Mouse (Mus musculus) ovary, postnatal 14 days (tissue): Measurements from ENCODE around the gene Arl8a.
"Not testable (repeated sequence)": the region's sequence is repeated elsewhere in the genome, so short reads cannot be mapped to it uniquely, and the experiment has no call there.

Experiments
- DNase-seq: peaks from one replicate; pipeline ENCODE4 v3.0.0; 2022; ENCODE audit warnings: low spot score

Arl8a gene

DNA sequence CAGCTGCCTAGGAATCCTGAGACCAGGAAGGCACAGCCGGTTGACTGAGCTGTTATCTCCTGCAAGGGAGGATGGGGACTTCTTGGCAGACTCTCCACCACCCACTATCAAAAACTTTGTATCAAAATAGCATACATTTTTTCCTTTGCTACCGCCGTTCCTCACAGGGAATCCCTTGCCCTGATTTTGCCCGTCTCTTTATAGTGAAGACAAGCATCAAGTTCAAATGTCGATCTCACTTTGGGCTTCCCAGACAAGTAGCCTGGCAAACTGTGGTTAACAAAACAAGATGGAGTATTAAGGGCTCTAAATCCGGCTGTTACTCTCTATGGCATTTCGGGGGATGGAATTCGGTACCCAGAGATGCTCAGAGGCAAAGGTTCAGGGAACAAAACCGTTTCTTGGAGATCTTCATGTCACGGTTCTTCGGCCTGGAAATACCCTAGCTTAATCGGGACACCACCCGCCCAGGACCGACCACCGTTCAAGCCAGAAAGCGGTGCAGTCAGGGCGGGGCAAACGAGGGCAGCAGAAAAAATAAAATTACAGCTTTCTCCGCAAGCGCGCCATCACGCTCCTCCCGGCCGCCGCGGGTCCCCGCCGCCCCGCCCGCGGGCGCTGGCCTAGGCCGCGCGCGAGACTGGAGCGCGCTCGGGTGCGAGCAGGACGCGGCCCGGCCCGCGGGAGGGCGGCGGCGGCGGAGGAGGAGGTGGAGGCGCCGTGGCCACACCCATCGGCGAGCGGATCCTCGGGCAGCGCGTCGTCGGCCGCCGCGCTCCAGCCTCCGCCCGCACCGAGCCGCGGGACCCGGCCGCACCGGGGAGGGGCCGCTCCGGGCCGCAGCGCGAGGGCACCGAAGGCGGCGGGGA is at the start of gene Arl8a:
TSS of gene Arl8a (plus strand) at position 748 of the 869 bp plus-strand sequence.
- DNase-seq = peak; percentile 78

DNA sequence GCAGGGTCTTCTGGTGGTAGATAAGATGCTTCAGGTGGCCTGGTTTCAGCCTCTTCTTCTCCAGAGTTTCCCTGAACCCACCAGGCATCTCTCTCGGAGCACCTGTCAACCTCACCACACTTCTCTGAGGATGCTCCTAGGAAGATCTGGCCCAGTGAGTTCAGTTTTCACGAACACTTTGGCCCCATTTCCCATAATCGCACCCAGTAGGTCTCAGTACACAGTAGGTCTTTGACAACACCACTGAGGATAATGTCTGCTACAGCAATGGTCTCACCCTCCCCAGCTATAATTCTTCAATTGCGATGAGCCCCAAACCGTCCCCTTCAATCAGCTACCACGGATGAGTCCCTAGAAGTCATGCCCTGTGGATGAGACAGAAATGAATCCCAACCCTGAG is 49.2 kb upstream of the Arl8a start:
- no peak for DNase-seq

DNA sequence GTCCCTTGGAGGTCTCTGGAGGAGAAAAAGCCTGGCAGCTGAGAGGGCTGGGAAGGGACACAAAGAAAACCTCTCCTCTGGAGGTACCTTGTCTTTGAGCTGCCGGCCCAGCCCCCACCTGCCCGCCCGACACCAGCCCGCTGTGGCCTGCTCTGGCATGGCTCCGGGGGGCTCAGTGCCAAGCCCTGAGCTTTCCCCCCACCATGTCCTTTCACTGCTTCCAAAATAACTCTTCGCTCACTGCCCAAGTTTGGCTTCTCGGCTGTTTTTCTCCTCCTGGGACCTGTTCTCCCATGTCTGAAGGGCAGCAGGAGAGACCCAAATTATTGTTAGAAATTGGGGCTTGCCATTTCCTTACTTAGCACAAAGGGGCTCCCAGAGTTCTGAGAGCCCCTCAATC is 48.2 kb upstream of the Arl8a start:
- DNase-seq = no peak

DNA sequence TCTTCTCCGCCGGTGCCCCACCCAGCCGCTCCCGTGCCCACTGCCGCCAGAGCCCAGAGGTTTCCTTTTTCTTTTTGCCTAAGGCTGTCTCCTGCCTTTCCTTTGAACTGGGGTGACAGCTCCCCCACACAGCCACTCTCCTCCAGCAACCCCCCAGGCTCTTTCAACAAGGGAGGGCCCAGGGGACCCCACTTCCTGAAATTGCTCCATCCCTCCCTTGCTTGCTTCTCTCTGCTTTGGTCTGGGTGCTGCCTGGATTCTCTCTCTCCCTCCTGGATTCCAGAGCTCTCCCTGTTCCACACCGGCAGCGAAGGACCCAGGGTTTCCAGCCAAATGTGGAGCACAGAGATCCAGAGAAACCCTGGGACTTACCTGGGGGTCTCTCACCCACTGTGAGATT is 46.2 kb upstream of the Arl8a start:
- DNase-seq = no peak

DNA sequence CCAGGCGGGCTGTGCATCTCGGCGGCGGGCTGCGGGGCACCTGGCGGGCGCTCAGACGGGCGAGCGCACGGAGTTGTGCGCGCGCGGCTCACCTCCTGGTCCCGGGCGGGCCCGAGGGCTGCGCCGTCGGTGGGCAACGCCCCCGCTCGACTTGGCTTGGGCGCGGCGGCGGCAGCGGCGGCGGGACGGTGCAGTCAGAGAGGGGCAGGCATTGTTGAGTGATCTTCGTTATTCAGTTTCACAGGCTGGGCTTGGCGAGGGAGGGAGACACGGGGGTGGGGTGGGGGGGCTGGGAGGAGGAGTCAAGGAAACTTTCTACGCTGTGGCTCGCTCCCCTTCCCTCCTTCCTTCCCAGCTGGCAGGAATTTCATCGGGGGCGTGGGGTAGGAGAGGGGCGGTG is 41.5 kb upstream of the Arl8a start, which contains the start of gene Lgr6:
TSS of gene Lgr6 (minus strand) at position 153 of the 400 bp plus-strand sequence.
- no peak for DNase-seq

DNA sequence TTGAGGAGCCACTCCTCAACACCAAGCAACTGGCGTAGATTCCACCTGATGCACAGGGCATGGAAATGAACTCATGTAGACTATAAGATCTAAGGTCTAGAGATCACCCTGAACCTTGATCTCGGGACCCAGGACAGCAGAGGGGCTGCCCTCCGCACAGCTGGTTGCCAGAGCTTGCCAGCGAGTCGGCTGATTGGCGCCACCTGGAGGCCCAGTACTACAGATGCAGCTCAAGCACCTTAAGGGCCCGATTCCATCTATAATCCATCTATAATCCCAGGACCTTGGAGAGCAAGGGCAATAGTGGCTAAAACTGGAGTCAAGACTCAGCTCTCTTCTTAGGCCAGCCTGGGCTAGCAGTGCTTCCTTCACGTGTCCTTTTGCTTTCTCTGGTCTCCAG is 40.7 kb upstream of the Arl8a start:
- DNase-seq = peak; percentile 68

DNA sequence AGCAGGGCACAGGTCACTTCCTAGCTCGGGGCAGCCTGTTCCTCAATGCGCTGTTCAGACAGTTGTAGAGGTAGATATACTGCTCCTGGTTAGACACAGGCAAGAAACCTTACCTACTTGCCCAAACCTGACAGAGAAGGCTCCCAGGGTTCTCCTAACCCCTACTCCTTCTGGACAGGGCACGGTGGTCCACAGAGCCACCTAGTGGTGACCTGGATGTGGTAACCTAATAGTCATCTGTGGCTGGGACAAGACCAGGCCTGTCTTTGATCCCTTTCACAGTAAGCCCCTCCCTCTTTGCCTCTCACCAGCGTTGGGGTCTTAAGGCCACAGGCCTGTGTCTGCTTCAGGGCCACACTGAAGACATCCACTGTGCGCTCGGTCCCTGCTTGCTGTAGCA is 38.0 kb upstream of the Arl8a start:
- DNase-seq = no peak

DNA sequence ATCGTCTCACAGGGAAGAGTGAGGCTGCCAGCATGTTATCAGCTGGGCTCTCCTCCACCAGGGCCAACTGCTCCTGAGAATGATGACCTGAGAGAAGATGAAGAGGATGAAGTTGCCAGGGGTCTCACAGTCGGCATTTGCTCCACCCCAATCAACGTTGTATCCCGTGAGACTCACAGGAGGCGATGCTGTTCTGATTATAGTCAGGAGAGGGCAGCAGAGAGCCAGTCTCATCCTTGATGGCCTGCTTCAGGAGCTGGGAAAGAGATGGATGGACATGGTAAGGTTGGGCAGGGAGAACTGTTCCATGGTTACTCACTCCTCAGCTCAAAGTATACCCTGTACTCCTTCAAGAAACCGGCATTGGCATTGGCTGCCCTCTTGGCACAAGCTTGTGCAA is 36.5 kb upstream of the Arl8a start:
- DNase-seq = peak; percentile 77

DNA sequence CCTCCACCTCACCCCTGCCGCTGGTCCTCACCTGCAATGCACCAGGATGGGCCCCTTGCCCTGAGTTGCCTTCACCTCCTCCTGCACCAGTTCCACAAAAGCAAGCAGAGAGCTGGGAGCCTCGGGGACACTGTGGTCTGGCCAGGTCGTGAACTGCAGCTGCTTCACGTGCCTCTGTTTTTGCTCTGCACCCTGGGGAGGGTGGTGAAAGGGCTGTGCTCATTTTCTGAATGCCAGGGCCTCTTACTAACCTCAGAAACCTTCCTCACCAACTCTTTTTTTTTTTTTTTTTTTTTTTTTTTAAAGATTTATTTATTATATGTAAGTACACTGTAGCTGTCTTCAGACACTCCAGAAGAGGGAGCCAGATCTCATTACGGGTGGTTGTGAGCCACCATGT is 35.4 kb upstream of the Arl8a start:
- DNase-seq = not testable (repeated sequence)

DNA sequence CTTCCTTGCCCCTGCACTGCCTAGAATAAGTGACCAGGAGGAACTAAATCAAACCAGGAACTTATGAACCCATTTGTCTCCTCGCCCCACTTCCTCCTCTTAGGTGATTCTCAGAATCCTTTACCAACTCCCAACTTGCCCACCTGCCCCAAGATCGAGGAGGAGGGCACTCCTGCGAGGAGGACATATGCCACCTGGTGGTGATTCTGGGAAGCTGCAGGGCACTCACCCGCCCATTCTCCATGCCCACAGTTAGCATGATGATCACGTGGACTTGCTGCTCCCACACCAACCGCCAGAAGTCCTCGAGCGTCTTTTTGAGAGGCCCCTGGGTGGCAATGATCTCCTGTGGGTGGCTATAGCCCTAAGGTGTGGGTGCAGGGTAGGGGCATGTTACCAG is 34.0 kb upstream of the Arl8a start:
- DNase-seq = no peak

DNA sequence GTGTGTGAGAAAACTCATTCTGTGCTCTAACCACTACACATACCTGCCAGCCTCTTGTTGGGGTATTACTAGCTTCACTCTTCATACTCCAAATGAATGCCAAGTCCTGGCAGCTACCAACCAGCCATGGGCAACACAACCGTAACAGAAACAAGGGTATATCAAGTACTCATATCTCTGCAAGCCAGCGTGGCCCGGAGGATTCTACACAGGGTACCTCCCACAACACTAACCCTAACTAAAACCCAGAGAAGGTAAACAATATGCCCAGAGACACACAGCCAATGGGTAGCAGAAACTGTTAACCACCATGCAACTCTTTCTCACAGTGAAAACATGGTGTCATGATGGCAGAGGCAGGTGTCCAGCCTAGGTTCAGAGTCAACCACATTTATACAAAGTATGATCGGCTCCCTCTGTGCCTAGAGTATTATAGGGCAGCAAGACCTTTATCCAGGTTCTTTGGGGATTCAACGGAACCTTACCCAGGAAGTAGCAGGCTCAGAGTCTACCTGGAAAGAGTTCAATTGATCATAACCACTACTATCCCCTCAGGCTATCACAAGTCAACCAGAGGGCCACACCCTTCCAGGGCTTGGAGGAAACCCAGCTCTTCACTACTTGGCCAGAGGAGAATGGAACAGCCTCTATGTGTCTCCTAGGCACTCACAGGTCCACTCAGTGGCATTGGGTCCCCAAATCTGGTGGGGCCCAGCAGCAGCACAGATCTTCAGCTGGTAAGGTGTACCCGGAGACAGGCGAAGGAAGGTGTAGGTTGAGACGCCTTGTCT is 21.9 kb upstream of the Arl8a start:
- no peak for DNase-seq

DNA sequence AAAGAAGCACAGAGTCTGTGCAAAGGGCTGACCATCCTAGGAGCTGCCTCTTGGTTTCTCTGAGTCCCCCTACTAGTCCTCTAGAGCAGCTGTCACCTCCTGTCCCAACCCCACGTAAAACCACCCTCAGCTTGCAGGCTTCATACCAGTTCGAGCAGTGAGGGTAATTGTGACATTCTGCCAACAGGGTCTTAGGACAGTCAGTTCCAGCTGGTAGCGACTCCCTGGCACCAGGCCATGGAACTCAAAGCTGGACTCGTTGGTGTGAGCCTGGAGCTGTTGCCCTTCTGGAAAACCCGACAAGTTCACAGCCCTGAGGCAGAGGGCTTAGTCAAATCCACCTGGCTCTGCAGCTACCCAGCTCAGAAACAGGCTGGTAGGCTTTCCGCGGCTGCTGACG is 20.6 kb upstream of the Arl8a start:
- DNase-seq = no peak

DNA sequence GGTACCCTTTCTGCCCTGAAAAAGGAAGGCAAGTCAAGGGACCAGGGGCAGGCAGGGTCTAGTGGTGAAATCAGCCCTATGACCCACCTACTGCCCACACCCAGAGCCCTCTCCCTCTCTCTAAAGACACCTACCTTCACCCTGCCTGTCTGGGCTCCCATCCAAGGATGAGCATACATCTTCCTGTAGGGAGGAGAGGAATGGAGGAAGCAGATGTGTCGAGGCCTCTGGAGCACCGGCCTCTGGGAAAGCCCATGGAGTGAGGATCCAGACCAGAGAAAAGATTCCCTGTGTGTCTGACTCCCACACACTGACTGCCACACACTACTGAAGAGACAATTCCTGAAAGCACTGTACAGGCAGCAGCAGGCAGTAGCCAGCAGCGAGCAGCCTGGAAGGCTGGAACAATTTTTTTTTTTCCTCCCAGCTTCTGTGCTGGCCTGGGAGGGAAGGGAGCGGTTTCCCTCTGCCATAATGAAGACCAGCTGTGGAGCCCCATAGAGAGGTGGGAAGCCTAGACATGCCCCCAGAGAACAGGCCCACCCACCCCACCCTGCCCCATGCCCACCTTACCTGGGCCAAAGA is 20.1 kb upstream of the Arl8a start:
- DNase-seq = no peak

DNA sequence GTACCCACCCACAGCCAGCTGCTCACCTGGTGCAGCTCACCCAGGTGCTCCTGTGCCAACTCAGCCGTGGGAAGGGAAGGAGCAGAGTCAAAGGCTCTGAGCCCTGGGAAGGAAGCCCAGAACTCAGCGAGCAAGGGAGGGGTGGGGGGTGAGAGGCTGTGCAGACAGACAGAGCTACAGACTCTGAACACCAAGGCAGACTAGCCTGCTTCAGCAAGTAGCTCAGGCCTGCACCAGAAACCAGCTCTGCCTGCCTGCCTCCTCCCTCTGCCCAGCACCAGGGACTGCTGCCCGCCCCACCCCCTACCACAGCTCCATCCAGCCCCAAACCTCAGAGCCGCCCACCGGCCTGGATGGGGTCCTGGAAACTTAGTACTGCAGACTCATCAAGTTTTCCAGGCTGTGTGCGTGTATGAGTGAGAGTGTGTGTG is 18.6 kb upstream of the Arl8a start:
- DNase-seq = no peak

DNA sequence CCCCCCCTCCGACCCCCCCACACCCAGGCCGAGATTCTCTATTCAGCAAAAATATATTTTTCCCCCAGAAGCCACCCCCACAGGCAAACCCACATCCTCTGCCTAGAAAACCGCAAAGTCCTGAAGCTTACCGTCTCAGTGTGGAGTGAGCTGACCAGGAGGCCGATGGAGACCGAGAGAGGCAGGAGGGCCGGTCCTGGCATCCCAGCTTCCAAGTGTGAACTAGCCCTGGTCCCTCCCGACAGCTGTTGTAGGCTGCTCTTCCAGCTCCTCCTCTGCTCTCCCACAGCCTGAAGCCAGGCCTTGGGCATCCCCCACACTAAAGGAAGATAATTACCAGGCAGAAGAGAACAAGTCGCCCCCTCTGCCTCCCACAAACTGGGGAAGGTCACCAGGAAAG is 17.6 kb upstream of the Arl8a start:
- DNase-seq = no peak

DNA sequence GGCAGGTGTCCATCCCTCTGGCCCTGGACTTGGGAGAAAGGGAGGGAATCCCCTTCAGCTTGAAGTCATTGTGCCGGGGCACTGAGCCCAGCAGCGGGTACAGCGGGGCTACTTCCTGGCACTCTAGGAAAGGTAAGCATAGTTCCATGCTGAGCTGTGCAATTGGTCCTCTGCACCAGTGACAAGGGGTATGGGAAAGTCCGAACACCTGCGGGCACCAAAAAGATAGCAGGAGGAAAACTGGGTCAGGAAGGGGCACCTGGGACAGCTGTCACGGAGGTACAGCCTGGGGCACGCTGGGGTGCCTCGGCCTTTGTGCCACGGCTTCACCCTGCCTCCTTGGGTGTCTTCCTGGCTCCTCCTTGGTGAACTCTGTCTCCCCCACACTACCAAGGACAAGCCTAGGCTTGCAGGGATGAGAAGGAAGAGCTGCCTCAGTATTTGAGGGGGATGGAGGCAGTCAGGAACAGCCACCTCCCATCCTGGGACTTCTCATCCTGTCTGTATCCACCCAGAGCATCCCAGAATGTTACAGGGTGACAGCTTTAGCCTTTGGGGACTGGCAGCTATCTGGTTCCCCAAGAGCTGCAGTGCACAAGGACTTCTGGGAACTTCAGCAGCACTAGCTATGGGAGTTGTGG is 17.0 kb upstream of the Arl8a start:
- DNase-seq = no peak

DNA sequence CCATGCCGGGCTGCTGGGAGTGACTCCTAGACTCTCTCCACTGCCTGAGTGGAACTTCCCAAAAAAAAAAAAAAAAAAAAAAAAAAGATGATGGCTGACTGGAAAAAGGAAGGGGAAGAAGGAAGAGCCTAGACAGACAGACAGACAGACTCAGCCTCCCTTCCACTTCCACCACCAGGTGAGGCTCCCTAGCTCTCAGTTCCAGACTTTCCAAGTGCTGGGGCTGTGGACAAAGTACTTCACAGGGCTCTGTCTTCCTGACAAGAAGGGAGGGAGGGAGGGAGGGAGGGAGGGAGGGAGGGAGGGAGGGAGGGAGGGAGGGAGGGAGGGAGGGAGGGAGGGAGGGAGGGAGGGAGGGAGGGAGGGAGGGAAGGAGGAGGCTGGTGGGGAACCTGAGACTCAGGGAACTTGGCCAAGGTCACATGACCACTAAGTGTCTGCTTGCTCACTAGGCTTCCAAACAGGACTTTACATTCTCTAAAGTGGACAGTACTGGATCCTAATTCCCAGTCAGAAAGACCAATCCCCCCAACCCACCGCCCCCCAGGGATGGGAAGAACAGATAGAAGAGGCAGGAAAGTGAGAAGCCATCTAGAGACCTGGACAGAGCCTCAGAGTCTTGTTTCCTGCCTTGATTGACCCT is 16.1 kb upstream of the Arl8a start:
- DNase-seq = no peak

DNA sequence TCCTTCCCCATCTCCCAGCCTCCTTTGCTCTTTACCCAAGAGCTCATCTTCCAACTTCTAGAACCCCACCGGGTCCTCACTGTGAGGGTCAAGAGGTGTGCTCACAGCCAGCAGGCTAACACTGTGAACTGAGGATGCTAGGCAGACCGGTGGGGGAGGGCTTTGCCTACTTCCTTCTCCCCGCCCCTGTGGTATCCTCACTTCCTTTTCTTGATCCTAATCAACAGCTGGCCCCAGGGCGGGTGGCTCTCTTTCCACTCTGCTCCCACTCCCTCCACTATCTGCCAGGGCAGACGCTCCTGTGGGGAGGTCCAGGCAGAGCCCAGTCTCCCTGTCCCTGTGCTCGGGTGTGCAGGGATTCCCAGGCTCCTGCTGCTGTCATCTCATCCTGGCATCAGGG is 15.6 kb upstream of the Arl8a start:
- no peak for DNase-seq

DNA sequence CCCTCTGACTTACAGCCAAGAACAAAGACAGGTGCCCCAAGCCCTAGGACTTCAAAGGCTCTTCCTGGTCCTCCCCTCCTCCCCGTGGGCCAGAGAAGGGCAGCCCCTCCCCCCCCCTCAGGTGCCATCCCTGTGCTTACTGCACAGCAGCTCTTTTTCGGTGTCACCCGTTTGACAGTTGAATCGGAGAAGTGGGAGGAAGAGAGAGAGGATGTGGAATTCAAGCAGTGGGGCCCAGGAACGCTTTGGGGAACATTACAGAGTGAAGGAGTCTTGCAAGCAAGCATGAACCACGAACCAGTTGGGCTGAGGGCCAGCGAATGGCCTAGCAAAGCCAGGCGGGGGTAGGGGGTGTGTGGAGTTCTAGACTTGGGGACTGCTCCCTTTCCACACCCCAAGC is 15.1 kb upstream of the Arl8a start:
- no peak for DNase-seq

DNA sequence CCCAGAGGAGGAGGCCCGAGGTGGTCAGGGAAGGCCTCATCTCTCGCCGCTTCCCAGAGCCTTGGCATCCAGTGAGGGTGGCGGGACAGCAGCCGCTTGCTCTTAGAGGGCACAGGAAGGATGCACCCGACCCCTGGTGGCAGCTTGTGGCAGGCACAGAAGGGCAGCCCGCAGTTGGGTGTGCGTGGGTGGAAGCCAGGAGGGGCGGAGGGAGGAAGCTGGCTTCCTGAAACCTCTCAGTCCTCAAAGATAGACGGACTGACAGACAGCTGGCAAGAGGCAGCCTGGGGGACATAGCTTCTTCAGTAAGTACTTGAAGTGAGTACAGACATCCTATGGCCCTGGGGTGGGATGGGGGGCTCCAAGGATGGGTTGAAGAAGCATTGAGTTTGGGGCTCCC is 14.2 kb upstream of the Arl8a start, which contains the start of gene Ptpn7:
TSS of gene Ptpn7 (plus strand) at position 228 of the 400 bp plus-strand sequence.
- no peak for DNase-seq

DNA sequence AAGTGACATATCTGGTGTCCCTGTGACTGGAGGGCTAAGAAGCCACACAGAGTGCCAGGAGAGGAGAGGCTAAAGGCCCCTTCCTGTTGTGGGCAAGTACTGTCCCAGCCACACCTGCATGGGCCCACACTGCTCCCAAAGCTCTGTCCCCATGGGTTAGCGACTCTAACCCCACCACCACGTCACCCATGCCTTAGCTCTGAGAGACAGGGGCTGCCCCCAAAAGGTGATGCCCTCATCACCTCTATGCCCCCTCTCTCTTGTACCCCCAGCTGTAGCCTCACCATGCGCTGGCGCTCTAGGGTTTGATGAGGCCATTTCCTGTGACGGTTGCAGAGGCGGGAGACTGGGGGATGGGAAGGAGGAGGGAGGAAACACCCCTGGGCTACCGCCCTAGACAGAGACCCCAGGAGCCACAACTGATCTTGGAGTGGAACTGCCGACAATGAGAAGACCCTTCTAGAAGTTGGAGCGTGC is 13.7 kb upstream of the Arl8a start:
- DNase-seq = no peak
